Mouse (Mus musculus): ENCODE results near the gene Adm2. TPM values are rescaled to one million over a fixed set of nuclear protein-coding genes. Genes with fewer than 3 reads are reported as not detected.

Gene Adm2
- total and polyA plus RNA-seq, 3 experiments: 0.23 to 4.5 (median 0.66) TPM

- peak overlapping the region; percentile 64 for H3K9ac ChIP-seq (ENCODE audit: insufficient read depth, low read depth)
- no peak for TF ChIP-seq MYC (IDR thresholded peaks at IDR 0.05; ENCODE audit: low read depth, low read length)
- no peak for TF ChIP-seq BHLHE40 (IDR thresholded peaks at IDR 0.05; ENCODE audit: low read depth, low read length)
- TF ChIP-seq NELFE (IDR thresholded peaks at IDR 0.05; ENCODE audit: low read depth, low read length): no peak
- TF ChIP-seq POLR2AphosphoS2 (IDR thresholded peaks at IDR 0.05; ENCODE audit: low read depth, low read length): no peak
- no peak for TF ChIP-seq NRF1 (IDR thresholded peaks at IDR 0.05; ENCODE audit: low read depth, low read length)
- no peak for TF ChIP-seq ZKSCAN1 (IDR thresholded peaks at IDR 0.05; ENCODE audit: borderline replicate concordance, low read depth, low read length)
- no peak for DNase-seq (ENCODE audit: extremely low read depth)
- peak overlapping the region; percentile 48 for H3K4me2 ChIP-seq (ENCODE audit: insufficient read depth, low read depth, poor library complexity, severe bottlenecking)
- H3K4me1 ChIP-seq (ENCODE audit: control insufficient read depth in 1 of 2, insufficient read depth in 2 of 2): peaks cover 16 to 28% of the 10 kb centered on the region in 2 experiments
- no peaks in the 10 kb centered on the region for H3K79me2 ChIP-seq (replicated peaks; ENCODE audit: control insufficient read depth, extremely low read depth, insufficient read depth, poor library complexity, severe bottlenecking)
- dilution Hi-C loops (cut with MboI; ENCODE audit: extremely low pct_ligation_motif_present, extremely low pct_unique_long_range_greater_than_20kb, low sequenced_read_pairs) (no loop called here), in situ Hi-C loops (cut with MboI; ENCODE audit: low pct_ligation_motif_present, low pct_unique_long_range_greater_than_20kb, low sequenced_read_pairs) (no loop called here)
- no peaks in the 10 kb centered on the region for H3K27me3 ChIP-seq (replicated peaks)
- H3K27ac ChIP-seq (ENCODE audit: insufficient read depth, low read depth): no peak overlapping the region
- no peaks in the 10 kb centered on the region for H3K36me3 ChIP-seq (replicated peaks in 1 of 2; ENCODE audit: control insufficient read depth in 1 of 2, insufficient read depth in 1 of 2, low read length in 1 of 2)
- no peaks in the 10 kb centered on the region for H3K9me3 ChIP-seq (replicated peaks; ENCODE audit: low read length)
- H3K4me3 ChIP-seq (replicated peaks in 1 of 3; ENCODE audit: low read depth in 2 of 3, low read length in 2 of 3, poor library complexity in 1 of 3): peak overlapping the region; percentile 18 to 48 (median 26)
Observed at GRCm38 (mm10) chr15:89323656-89324055, 1.1 kb downstream of the Adm2 start.

- DNase-seq (ENCODE audit: extremely low read depth): no peak
Observed at GRCm38 (mm10) chr15:89326441-89326840, 3.9 kb downstream of the Adm2 start.

GRCm38 (mm10) chr15:89334271-89334670 lies 11.8 kb downstream of the Adm2 start, which contains the start of gene Miox:
Miox (plus strand) TSS chr15:89334398.
- Histone ChIP-seq H3K27me3 (replicated peaks) (peaks cover 1% of the 10 kb centered on the region), H3K4me1 (ENCODE audit: control insufficient read depth in 1 of 2, insufficient read depth in 2 of 2) (peaks cover 3 to 9% of the 10 kb centered on the region in 2 experiments; a peak in 2 of 4 replicates), H3K4me2 (ENCODE audit: insufficient read depth, low read depth, poor library complexity, severe bottlenecking) (no peak within 1 kb of the TSS), H3K79me2 (replicated peaks; ENCODE audit: control insufficient read depth, extremely low read depth, insufficient read depth, poor library complexity, severe bottlenecking) (no peaks in the 10 kb centered on the region), H3K4me3 (replicated peaks in 1 of 3; ENCODE audit: low read depth in 2 of 3, low read length in 2 of 3, poor library complexity in 1 of 3) (no peak within 1 kb of the TSS), H3K9ac (ENCODE audit: insufficient read depth, low read depth) (no peak within 1 kb of the TSS), H3K27ac (ENCODE audit: insufficient read depth, low read depth) (no peak within 1 kb of the TSS), H3K36me3 (replicated peaks in 1 of 2; ENCODE audit: control insufficient read depth in 1 of 2, insufficient read depth in 1 of 2, low read length in 1 of 2) (no peaks in the 10 kb centered on the region), H3K9me3 (replicated peaks; ENCODE audit: low read length) (no peaks in the 10 kb centered on the region)
- no peak for TF ChIP-seq KAT2A (IDR thresholded peaks at IDR 0.05; ENCODE audit: insufficient replicate concordance, low read length)
- no peak for TF ChIP-seq IRF4 (IDR thresholded peaks at IDR 0.05; ENCODE audit: low read depth, low read length)
- no peak for TF ChIP-seq ZNF384 (IDR thresholded peaks at IDR 0.05; ENCODE audit: low read depth, low read length)
- TF ChIP-seq ZC3H11A (IDR thresholded peaks at IDR 0.05; ENCODE audit: low read depth, low read length): no peak
- no peak for TF ChIP-seq MAZ (IDR thresholded peaks at IDR 0.05; ENCODE audit: low read depth, low read length)
- no peak for TF ChIP-seq ZMIZ1 (IDR thresholded peaks at IDR 0.05; ENCODE audit: low read depth, low read length)
- no peak for TF ChIP-seq GABPA (IDR thresholded peaks at IDR 0.05; ENCODE audit: insufficient replicate concordance, low read depth, low read length)
- no peak for TF ChIP-seq E2F4 (IDR thresholded peaks at IDR 0.05; ENCODE audit: insufficient replicate concordance, low read depth, low read length)
- TF ChIP-seq EP300 (IDR thresholded peaks at IDR 0.05; ENCODE audit: low read length): no peak
- no peak for TF ChIP-seq SMC3 (IDR thresholded peaks at IDR 0.05; ENCODE audit: low read depth, low read length)
- no peak for TF ChIP-seq TBP (conservative IDR thresholded peaks at IDR 0.05; ENCODE audit: low read depth, low read length)
- no peak for TF ChIP-seq HCFC1 (IDR thresholded peaks at IDR 0.05; ENCODE audit: low read depth, low read length)
- no peak for TF ChIP-seq ETS1 (conservative IDR thresholded peaks at IDR 0.05; ENCODE audit: low read depth, low read length)
- no peak for TF ChIP-seq PAX5 (IDR thresholded peaks at IDR 0.05; ENCODE audit: low read length)
- DNase-seq (ENCODE audit: extremely low read depth): no peak
- dilution Hi-C loops (cut with MboI; ENCODE audit: extremely low pct_ligation_motif_present, extremely low pct_unique_long_range_greater_than_20kb, low sequenced_read_pairs): no loop called here
- in situ Hi-C loops (cut with MboI; ENCODE audit: low pct_ligation_motif_present, low pct_unique_long_range_greater_than_20kb, low sequenced_read_pairs): no loop called here

More at GRCm38 (mm10) chr15:89326441-89326840, 3.9 kb downstream of the Adm2 start:
- H3K36me3 ChIP-seq (replicated peaks in 1 of 2; ENCODE audit: control insufficient read depth in 1 of 2, insufficient read depth in 1 of 2, low read length in 1 of 2): no peaks in the 10 kb centered on the region
- peaks cover 17 to 35% of the 10 kb centered on the region in 2 experiments for H3K4me1 ChIP-seq (ENCODE audit: control insufficient read depth in 1 of 2, insufficient read depth in 2 of 2)
- H3K4me2 ChIP-seq (ENCODE audit: insufficient read depth, low read depth, poor library complexity, severe bottlenecking): no peak overlapping the region
- no peaks in the 10 kb centered on the region for H3K27me3 ChIP-seq (replicated peaks)
- no peak overlapping the region for H3K4me3 ChIP-seq (replicated peaks in 1 of 3; ENCODE audit: low read depth in 2 of 3, low read length in 2 of 3, poor library complexity in 1 of 3)
- dilution Hi-C loops (cut with MboI; ENCODE audit: extremely low pct_ligation_motif_present, extremely low pct_unique_long_range_greater_than_20kb, low sequenced_read_pairs): no loop called here
- no peak overlapping the region for H3K9ac ChIP-seq (ENCODE audit: insufficient read depth, low read depth)
- no peak overlapping the region for H3K27ac ChIP-seq (ENCODE audit: insufficient read depth, low read depth)
- no peak for TF ChIP-seq MAX (IDR thresholded peaks at IDR 0.05; ENCODE audit: low read length)
- no peak for TF ChIP-seq ZC3H11A (IDR thresholded peaks at IDR 0.05; ENCODE audit: low read depth, low read length)
- TF ChIP-seq NRF1 (IDR thresholded peaks at IDR 0.05; ENCODE audit: low read depth, low read length): no peak
- TF ChIP-seq JUND (conservative IDR thresholded peaks at IDR 0.05; ENCODE audit: low read depth, low read length): no peak
- TF ChIP-seq PAX5 (IDR thresholded peaks at IDR 0.05; ENCODE audit: low read length): no peak
- no peaks in the 10 kb centered on the region for H3K9me3 ChIP-seq (replicated peaks; ENCODE audit: low read length)
- H3K79me2 ChIP-seq (replicated peaks; ENCODE audit: control insufficient read depth, extremely low read depth, insufficient read depth, poor library complexity, severe bottlenecking): no peaks in the 10 kb centered on the region
- in situ Hi-C loops (cut with MboI; ENCODE audit: low pct_ligation_motif_present, low pct_unique_long_range_greater_than_20kb, low sequenced_read_pairs): no loop called here
